Mouse (Mus musculus): ENCODE measurements around the gene Kcnn1.

Kcnn1 gene

DNA sequence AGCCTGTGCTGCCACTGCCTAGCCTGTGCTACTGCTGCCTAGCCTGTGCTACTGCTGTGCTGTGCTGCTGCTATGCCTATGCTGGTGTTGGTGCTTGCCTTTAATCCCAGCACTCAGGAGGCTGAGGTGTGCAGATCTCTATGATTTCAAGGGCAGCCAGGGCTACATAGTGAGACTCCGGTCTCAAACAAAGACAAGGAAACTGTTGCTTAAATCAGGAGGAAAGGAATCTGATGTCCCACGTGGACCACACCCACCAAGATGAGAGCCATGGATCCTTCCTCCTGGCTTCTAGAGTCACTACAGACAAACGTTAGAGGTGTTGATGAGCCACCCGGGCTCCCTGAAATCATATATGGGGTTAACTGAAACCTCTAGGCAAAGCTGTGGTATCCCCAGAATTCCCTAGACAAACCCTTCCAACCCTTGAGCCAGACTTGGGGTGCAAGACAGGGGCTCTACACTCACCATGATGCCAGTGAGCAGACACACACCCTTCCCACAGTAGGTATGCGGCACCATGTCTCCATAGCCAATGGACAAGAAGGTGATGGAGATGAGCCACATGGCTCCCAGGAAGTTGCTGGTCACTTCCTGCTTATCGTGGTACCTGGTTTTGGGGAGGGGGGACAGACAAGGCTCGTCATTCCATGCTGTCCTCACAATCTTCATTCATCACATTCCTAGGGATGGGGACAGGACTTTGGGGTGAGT, 12.8 kb downstream of the Kcnn1 start:
- in situ Hi-C loops (cut with MboI; ENCODE audit: low pct_unique_long_range_greater_than_20kb in 1 of 2, low sequenced_read_pairs in 2 of 2, unreplicated experiment in 1 of 2): no loop called here

DNA sequence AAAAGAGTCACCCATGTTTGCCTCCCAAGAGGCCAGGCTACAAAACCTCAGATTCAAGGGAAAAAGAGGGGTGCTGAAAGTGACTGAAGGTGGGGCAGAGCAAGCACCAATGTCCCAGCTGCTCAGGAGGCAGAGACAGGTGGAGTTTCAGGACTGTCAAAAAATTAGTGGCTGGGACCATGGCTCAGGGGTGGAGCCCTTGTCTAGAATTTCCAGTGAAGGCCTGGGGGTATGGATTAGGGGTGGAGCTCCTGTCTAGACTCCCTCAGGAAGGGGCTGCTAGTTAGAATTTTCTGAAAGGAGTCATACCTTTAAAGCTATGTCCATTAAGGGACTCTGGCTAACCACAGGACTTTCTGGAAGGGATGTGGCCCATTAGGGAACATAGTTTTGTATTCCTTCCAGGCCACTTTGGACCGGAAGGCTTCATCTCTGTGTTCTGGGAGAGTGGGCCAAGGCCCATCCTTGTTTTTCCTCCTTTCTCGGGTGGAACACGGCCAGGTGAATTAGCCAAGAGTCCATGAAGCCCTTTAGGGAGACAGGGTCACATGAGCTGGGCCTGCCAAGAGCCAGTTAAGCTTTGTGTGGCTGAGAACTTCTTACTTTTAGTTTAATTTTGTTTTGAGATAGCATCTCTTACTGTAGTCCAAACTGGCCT, 13.6 kb downstream of the Kcnn1 start:
- in situ Hi-C loops (cut with MboI; ENCODE audit: low pct_unique_long_range_greater_than_20kb in 1 of 2, low sequenced_read_pairs in 2 of 2, unreplicated experiment in 1 of 2): no loop called here

GRCm38 (mm10) chr8:70846371-70847154, 16.5 kb downstream of the Kcnn1 start:
- in situ Hi-C loops (cut with MboI; ENCODE audit: low pct_unique_long_range_greater_than_20kb in 1 of 2, low sequenced_read_pairs in 2 of 2, unreplicated experiment in 1 of 2): no loop called here

DNA sequence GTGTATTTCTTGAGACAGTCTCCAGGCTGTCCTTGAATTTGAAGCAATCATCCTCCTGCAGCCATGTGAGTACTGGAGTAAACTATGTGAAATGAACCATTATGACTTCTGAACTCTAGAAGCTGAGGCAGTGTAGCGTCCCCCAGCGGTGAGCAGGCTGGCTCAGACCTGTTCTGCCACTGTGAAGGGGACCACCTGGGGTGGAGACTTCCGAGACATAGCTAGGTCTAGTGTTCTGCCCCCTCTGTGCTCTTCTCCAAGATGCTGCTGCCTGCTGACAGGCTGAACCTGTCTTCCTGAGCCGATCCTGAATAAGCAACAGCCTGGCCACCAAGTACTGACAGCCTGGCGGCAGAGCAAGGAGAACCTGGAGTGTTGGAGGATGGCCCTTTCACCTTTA, 17.9 kb downstream of the Kcnn1 start:
- in situ Hi-C loops (cut with MboI; ENCODE audit: low pct_unique_long_range_greater_than_20kb in 1 of 2, low sequenced_read_pairs in 2 of 2, unreplicated experiment in 1 of 2): no loop called here

- in situ Hi-C loops (cut with MboI; ENCODE audit: low pct_unique_long_range_greater_than_20kb in 1 of 2, low sequenced_read_pairs in 2 of 2, unreplicated experiment in 1 of 2): no loop called here
Measured at GRCm38 (mm10) chr8:70844523-70844922, 18.5 kb downstream of the Kcnn1 start.

- in situ Hi-C loops (cut with MboI; ENCODE audit: low pct_unique_long_range_greater_than_20kb in 1 of 2, low sequenced_read_pairs in 2 of 2, unreplicated experiment in 1 of 2): no loop called here
Measured at GRCm38 (mm10) chr8:70843941-70844340, 19.1 kb downstream of the Kcnn1 start.

GRCm38 (mm10) chr8:70843214-70843773, 19.8 kb downstream of the Kcnn1 start:
- in situ Hi-C loops (cut with MboI; ENCODE audit: low pct_unique_long_range_greater_than_20kb in 1 of 2, low sequenced_read_pairs in 2 of 2, unreplicated experiment in 1 of 2): no loop called here

DNA sequence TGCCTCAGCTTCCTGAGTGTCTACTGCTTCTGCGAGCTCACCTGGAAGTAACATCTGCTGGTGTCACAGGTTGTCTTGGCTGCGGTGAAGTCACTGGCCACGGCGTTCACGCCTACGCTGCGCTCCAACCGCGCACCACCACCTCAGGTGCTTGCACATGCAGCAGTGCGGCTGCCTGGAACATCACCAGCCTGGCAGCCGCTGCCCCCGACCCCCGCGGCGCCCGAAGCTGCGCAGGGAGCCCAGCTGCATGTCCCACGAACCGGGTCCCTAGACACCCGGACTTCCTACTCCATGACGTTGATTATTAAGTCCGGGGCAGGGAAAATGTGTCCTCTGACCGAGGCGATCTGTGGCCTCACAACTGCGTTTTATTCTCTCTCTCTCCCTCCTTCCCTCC, 20.6 kb downstream of the Kcnn1 start:
- in situ Hi-C loops (cut with MboI; ENCODE audit: low pct_unique_long_range_greater_than_20kb in 1 of 2, low sequenced_read_pairs in 2 of 2, unreplicated experiment in 1 of 2): no loop called here

DNA sequence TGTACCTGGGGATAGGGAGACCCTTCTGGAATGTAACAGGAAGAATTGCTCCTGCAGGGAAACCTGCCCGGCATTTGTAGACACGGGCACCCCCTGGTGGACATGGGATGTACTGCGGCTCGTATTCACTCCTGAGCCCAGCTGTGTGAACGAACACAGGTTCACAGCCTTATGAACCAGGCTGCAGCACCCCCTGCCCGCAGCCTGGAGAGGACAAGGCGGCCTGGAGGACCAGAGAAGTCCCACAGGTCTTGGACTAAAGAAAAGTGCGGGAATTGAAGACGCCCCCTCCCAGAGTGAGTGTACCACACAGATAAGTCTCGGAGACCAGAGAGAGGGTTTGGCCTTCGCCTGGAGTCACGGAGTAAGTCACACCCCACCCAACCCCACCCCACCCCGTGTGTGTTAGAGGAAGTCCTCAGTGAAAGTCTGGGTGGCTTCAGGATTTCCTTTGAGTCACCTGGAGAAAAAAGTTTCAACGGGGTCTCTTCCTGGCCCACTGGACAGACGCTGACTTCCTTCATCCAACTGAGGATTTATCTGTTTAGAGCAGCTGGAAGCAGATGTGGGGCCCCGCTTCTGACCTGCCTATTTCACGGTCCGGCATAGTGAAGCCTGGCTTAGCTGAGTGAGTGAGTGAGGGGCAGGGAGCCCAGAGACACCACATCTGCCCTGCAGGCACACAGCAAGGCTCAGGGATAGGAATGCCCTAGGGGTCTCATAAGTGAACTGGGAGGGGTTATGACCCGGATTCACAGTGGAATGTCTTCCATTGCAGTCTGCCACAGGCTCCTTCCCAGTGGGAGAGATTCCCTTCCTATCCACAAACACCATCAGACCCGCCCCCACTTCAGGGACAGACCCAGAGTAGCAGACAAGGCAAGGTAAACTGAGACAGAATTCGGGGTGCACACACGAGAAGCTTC, 21.6 kb downstream of the Kcnn1 start:
- in situ Hi-C loops (cut with MboI; ENCODE audit: low pct_unique_long_range_greater_than_20kb in 1 of 2, low sequenced_read_pairs in 2 of 2, unreplicated experiment in 1 of 2): no loop called here

DNA sequence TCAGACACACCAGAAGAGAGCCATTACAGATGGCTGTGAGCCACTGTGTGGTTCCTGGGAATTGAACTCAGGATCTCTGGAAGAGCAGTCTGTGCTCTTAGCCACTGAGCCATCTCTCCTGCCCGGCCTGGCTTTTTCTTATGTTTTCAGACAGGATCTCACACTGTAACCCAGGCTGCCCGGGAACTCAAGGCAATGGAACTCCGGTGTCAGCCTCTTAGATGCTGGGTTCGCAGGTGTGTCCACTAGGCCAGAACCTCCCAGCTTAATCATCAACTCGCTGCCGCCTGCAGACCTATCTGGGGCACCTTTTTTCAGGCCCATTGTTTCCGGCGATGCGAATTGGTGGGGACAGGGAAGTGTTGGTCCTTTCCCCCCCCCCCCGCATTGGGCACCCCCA, 22.5 kb downstream of the Kcnn1 start:
- in situ Hi-C loops (cut with MboI; ENCODE audit: low pct_unique_long_range_greater_than_20kb in 1 of 2, low sequenced_read_pairs in 2 of 2, unreplicated experiment in 1 of 2): no loop called here

- in situ Hi-C loops (cut with MboI; ENCODE audit: low pct_unique_long_range_greater_than_20kb in 1 of 2, low sequenced_read_pairs in 2 of 2, unreplicated experiment in 1 of 2): loop anchor here in 1 of 2 experiments (5.0 kb wide), 1 partner anchor 127 kb away; no protein-coding TSS in a partner anchor
Measured at GRCm38 (mm10) chr8:70839408-70840351, 23.4 kb downstream of the Kcnn1 start, which contains the start of gene Arrdc2. Gene Arrdc2, minus strand, starts transcription at chr8:70839720.

DNA sequence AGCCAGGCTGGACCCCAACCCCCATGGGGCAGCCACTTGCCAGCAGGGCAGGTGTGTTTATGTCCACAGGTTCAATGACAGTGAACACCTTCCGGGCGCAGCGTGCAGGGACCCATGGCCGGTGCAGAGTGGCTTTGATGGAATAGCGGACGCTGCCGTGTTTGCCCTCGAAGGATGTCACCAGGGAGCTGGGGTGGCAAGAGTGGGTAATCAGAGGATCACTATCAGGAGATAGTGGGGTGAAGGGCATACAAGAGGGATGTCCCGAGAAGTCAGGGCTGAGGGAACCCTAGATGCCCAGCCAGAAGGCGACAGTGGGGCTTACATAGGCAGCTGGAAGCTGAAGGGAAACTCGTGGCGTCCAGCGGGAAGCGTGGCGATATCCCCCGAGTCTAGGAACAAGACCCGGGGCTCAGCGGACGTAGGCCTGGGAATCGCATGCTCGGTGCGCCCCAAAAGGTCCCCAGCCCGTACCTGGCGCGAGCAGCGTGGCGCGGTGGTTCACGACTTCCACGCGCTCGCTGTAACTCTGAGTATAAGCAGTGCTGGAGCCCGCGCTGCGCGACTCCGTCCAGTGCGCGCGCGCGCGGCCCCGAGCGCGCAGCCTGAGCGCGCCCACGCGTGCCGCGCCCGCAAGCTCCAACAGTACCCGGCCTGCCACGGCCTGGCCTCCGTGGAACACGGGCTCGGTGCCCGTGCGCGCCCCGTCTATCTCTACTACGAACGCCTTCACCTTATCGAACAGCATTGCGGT, 24.2 kb downstream of the Kcnn1 start:
- in situ Hi-C loops (cut with MboI; ENCODE audit: low pct_unique_long_range_greater_than_20kb in 1 of 2, low sequenced_read_pairs in 2 of 2, unreplicated experiment in 1 of 2): loop anchor here in 1 of 2 experiments (5.0 kb wide), 1 partner anchor 127 kb away; no protein-coding TSS in a partner anchor

DNA sequence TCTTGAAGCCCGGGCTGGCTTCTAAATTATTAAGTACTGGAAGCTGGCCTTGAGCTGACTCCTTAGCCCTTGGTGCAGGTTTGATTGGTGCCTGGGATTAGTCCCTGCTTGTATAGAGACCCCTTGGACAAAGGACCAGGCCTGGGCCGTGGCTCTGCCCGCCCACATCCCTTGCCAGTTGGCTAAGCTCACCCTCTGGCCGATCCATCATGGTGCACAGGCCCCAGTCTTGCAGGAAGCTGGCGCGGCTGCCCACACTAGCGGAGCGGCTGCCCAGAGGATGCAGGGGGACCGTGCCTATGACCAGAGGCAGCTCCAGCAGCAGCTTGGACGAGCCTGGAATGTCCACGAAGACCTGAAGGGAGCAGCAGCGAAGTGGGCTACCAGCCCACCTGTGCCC, 26.4 kb downstream of the Kcnn1 start:
- in situ Hi-C loops (cut with MboI; ENCODE audit: low pct_unique_long_range_greater_than_20kb in 1 of 2, low sequenced_read_pairs in 2 of 2, unreplicated experiment in 1 of 2): loop anchor here in 1 of 2 experiments (5.0 kb wide), 1 partner anchor 124 kb away; no protein-coding TSS in a partner anchor

- in situ Hi-C loops (cut with MboI; ENCODE audit: low pct_unique_long_range_greater_than_20kb in 1 of 2, low sequenced_read_pairs in 2 of 2, unreplicated experiment in 1 of 2): no loop called here
Measured at GRCm38 (mm10) chr8:70834071-70834470, 29.0 kb downstream of the Kcnn1 start.

DNA sequence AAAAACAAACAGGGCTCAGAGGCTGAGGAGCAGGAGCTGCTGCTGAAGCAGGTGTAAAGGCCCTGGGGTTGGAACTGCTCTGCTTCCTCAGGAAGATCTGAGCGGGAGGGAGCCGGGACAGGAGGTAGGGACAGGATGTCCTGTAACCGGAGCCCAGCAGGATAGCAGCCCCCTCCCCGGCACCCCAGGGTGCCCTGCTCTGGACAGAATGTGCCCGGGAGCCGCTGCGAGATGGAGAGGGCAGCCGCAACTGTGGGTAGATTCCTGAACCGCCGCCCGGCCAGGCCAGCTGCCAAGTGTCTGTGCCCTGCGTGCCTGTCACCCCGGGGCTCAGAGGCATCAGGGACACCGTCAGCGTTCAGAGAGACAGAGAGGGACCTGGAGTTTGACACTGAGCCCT, 29.5 kb downstream of the Kcnn1 start:
- in situ Hi-C loops (cut with MboI; ENCODE audit: low pct_unique_long_range_greater_than_20kb in 1 of 2, low sequenced_read_pairs in 2 of 2, unreplicated experiment in 1 of 2): no loop called here

GRCm38 (mm10) chr8:70833018-70833482, 30.0 kb downstream of the Kcnn1 start:
- in situ Hi-C loops (cut with MboI; ENCODE audit: low pct_unique_long_range_greater_than_20kb in 1 of 2, low sequenced_read_pairs in 2 of 2, unreplicated experiment in 1 of 2): no loop called here

Measured in mouse embryonic stem cell (cell line).